Mouse (Mus musculus) MEL (cell line): ENCODE data around the gene Gm20696. TPM values are rescaled to one million over a fixed set of nuclear protein-coding genes. Genes with fewer than 3 reads are reported as not detected.
A peak's percentile ranks its signal among the peaks of the same experiment; 100 is the strongest.

Experiments used
- DNase-seq: peaks from one replicate; pipeline ENCODE4 v3.0.0; 2011; ENCODE audit warnings: low read depth, low spot score
- H3K27ac ChIP-seq: 2 replicates; pipeline ENCODE4 v1.5.1; 2012; ENCODE audit warnings: low read depth, mild to moderate bottlenecking, control low read depth, low read length, moderate library complexity; ENCODE audit not compliant: control insufficient read depth
- H3K27me3 ChIP-seq, 2 experiments: fragments of 150-350 bp in 1 of 2; sonication (generic) in 1 of 2; 2 replicates each; pipeline ENCODE4 v1.6.1; 2012; ENCODE audit warnings: low read length in 2 of 2, mild to moderate bottlenecking in 2 of 2, improper control_type of control experiment in 1 of 2, moderate library complexity in 1 of 2; ENCODE audit not compliant: insufficient read depth in 2 of 2, control insufficient read depth in 1 of 2
- H3K36me3 ChIP-seq, 2 experiments: 2 replicates each; pipeline ENCODE4 v1.6.1; 2012 to 2014; ENCODE audit warnings: low read length in 2 of 2, improper control_type of control experiment in 1 of 2, inconsistent platforms in 1 of 2, mild to moderate bottlenecking in 1 of 2; ENCODE audit not compliant: insufficient read depth in 2 of 2, control insufficient read depth in 1 of 2
- H3K4me1 ChIP-seq, 2 experiments: fragments of 150-350 bp in 1 of 2; sonication (generic) in 1 of 2; 2 replicates each; pipeline ENCODE4 v1.6.1; 2012; ENCODE audit warnings: low read length in 2 of 2, improper control_type of control experiment in 1 of 2, mild to moderate bottlenecking in 1 of 2; ENCODE audit not compliant: insufficient read depth in 2 of 2, control insufficient read depth in 1 of 2
- H3K4me3 ChIP-seq, 2 experiments: fragments of 150-350 bp in 1 of 2; sonication (generic) in 1 of 2; 2 replicates each; pipeline ENCODE4 v1.5.1; 2012; ENCODE audit warnings: low read depth in 2 of 2, low read length in 2 of 2, mild to moderate bottlenecking in 2 of 2, moderate library complexity in 2 of 2, control low read depth in 1 of 2, improper control_type of control experiment in 1 of 2; ENCODE audit not compliant: control insufficient read depth in 1 of 2, insufficient read depth in 1 of 2
- H3K79me2 ChIP-seq: 2 replicates; pipeline ENCODE4 v1.6.1; 2012; ENCODE audit warnings: mild to moderate bottlenecking, low read length, moderate library complexity; ENCODE audit not compliant: control insufficient read depth, poor library complexity, insufficient read depth
- H3K9ac ChIP-seq: 2 replicates; pipeline ENCODE4 v1.6.1; 2012; ENCODE audit warnings: low read depth, mild to moderate bottlenecking, control low read depth, low read length, moderate library complexity; ENCODE audit not compliant: control insufficient read depth, poor library complexity, severe bottlenecking
- H3K9me3 ChIP-seq: fragments of 150-350 bp; sonication (generic); replicated peaks from 2 replicates; pipeline ENCODE4 v1.6.1; 2012; ENCODE audit warnings: mild to moderate bottlenecking, low read length, improper control_type of control experiment, moderate library complexity; ENCODE audit not compliant: insufficient read depth
- CHD2 ChIP-seq: IDR thresholded peaks from 2 replicates; pipeline ENCODE4 v1.6.1; 2011; ENCODE audit warnings: low read length, improper control_type of control experiment
- E2F4 ChIP-seq: IDR thresholded peaks from 2 replicates; pipeline ENCODE4 v1.6.1; 2011; ENCODE audit warnings: low read depth, low read length, improper control_type of control experiment, borderline replicate concordance
- ELF1 ChIP-seq: IDR thresholded peaks from 2 replicates; pipeline ENCODE4 v1.6.1; 2014; ENCODE audit warnings: low read depth, mild to moderate bottlenecking, inconsistent platforms, low read length, improper control_type of control experiment, moderate library complexity
- EP300 ChIP-seq, 2 experiments: IDR thresholded peaks; 2 replicates each; pipeline ENCODE4 v1.6.1; 2011; ENCODE audit warnings: improper control_type of control experiment in 2 of 2, low read length in 2 of 2, low read depth in 1 of 2, mild to moderate bottlenecking in 1 of 2
- GATA1 ChIP-seq: IDR thresholded peaks from 2 replicates; pipeline ENCODE4 v1.6.1; 2011; ENCODE audit warnings: low read depth, low read length, improper control_type of control experiment
- MAFK ChIP-seq: IDR thresholded peaks from 2 replicates; pipeline ENCODE4 v1.6.1; 2011; ENCODE audit warnings: low read depth, mild to moderate bottlenecking, low read length, improper control_type of control experiment, borderline replicate concordance
- MAX ChIP-seq: IDR thresholded peaks from 2 replicates; pipeline ENCODE4 v1.6.1; 2011; ENCODE audit warnings: low read length, improper control_type of control experiment
- MEF2A ChIP-seq: IDR thresholded peaks from 2 replicates; pipeline ENCODE4 v1.6.1; 2014; ENCODE audit warnings: low read depth, mild to moderate bottlenecking, inconsistent platforms, low read length, improper control_type of control experiment; ENCODE audit not compliant: poor library complexity, insufficient replicate concordance, severe bottlenecking; ENCODE audit errors: extremely low read depth
- MXI1 ChIP-seq: IDR thresholded peaks from 2 replicates; pipeline ENCODE4 v1.6.1; 2011; ENCODE audit warnings: mild to moderate bottlenecking, low read depth, low read length, improper control_type of control experiment
- NRF1 ChIP-seq: IDR thresholded peaks from 2 replicates; pipeline ENCODE4 v1.6.1; 2014; ENCODE audit warnings: low read depth, mild to moderate bottlenecking, inconsistent platforms, low read length, improper control_type of control experiment, moderate library complexity; ENCODE audit not compliant: poor library complexity, insufficient read depth, severe bottlenecking
- POLR2AphosphoS5 ChIP-seq: IDR thresholded peaks from 2 replicates; pipeline ENCODE4 v1.6.1; 2012; ENCODE audit warnings: low read depth, borderline replicate concordance, mild to moderate bottlenecking, inconsistent platforms, low read length, moderate library complexity, mixed read lengths
- RCOR1 ChIP-seq: IDR thresholded peaks from 2 replicates; pipeline ENCODE4 v1.6.1; 2012; ENCODE audit warnings: low read depth, mild to moderate bottlenecking, inconsistent platforms, low read length, improper control_type of control experiment
- SIN3A ChIP-seq: IDR thresholded peaks from 2 replicates; pipeline ENCODE4 v1.6.1; 2012; ENCODE audit warnings: low read length, improper control_type of control experiment, inconsistent platforms
- SMC3 ChIP-seq: IDR thresholded peaks from 2 replicates; pipeline ENCODE4 v1.6.1; 2011; ENCODE audit warnings: low read depth, low read length, improper control_type of control experiment
- TAL1 ChIP-seq: IDR thresholded peaks from 2 replicates; pipeline ENCODE4 v1.6.1; 2012; ENCODE audit warnings: mild to moderate bottlenecking, inconsistent platforms, low read length, moderate library complexity, mixed read lengths
- TBP ChIP-seq: IDR thresholded peaks from 2 replicates; pipeline ENCODE4 v1.8.0; 2011; ENCODE audit warnings: low read depth, low read length, improper control_type of control experiment
- USF2 ChIP-seq, 2 experiments: IDR thresholded peaks; 2 replicates each; pipeline ENCODE4 v1.6.1; 2011 to 2012; ENCODE audit warnings: improper control_type of control experiment in 2 of 2, low read length in 2 of 2, borderline replicate concordance in 1 of 2, inconsistent platforms in 1 of 2, low read depth in 1 of 2, mild to moderate bottlenecking in 1 of 2; ENCODE audit not compliant: insufficient read depth in 1 of 2
- ZNF384 ChIP-seq: IDR thresholded peaks from 2 replicates; pipeline ENCODE4 v1.6.1; 2012; ENCODE audit warnings: low read depth, mild to moderate bottlenecking, inconsistent platforms, low read length, improper control_type of control experiment
- polyA plus RNA-seq, 2 experiments: library from polyadenylated mRNA; stranded (reverse) in 1 of 2; unstranded in 1 of 2; fragments of >175 nt in 1 of 2; fragments of >200 nt in 1 of 2; gene quantifications; 2 replicates each; pipeline versions ENCODE4 v1.2.1 to v1.2.4; 2012; ENCODE audit warnings: low replicate concordance in 2 of 2, low read depth in 1 of 2; ENCODE audit not compliant: insufficient read length in 2 of 2, insufficient read depth in 1 of 2, missing spikeins in 1 of 2
- total RNA-seq: library from RNA; depleted of rRNA; stranded (reverse); fragments of 300-350 nt; gene quantifications from 2 replicates; pipeline ENCODE4 v1.2.3, GENCODE M21; 2012

Gm20696 gene
- total and polyA plus RNA-seq, 3 experiments: 0.07 to 0.39 TPM; not detected in 1

- Histone ChIP-seq H3K9me3 (no peaks in the 10 kb centered on the region), H3K36me3 (peaks cover 0 to 8% of the 10 kb centered on the region in 2 experiments; a peak in 2 of 4 replicates)
- DNase-seq: peak; percentile 52
- TF ChIP-seq RCOR1: peak; percentile 56
- TF ChIP-seq USF2 (IDR thresholded peaks at IDR 0.05; ENCODE audit: borderline replicate concordance in 1 of 2, insufficient read depth in 1 of 2, low read depth in 1 of 2, low read length in 2 of 2): no peak
- peak in 1 of 2 experiments; percentile 68; a peak in 2 of 4 replicates for TF ChIP-seq EP300 (IDR thresholded peaks at IDR 0.05; ENCODE audit: low read depth in 1 of 2, low read length in 2 of 2)
- TF ChIP-seq MAFK: no peak
- TF ChIP-seq SIN3A: no peak
- peak; percentile 67 for TF ChIP-seq GATA1
- no peak for TF ChIP-seq ZNF384
- TF ChIP-seq, all 39 proteins: peak for 3
- no peak overlapping the region for H3K9ac ChIP-seq
- H3K79me2 ChIP-seq: no peaks in the 10 kb centered on the region
- no peak overlapping the region for H3K27ac ChIP-seq
- H3K27me3 ChIP-seq: no peaks in the 10 kb centered on the region
- H3K4me1 ChIP-seq: peaks cover 0 to 6% of the 10 kb centered on the region in 2 experiments; a peak in 3 of 4 replicates
- no peak overlapping the region for H3K4me3 ChIP-seq
Observed at GRCm38 (mm10) chr6:99322132-99322904, 344.3 kb downstream of the Gm20696 start.

GRCm38 (mm10) chr6:99320444-99320843 is 346.2 kb downstream of the Gm20696 start:
- no peak for DNase-seq
- H3K79me2 ChIP-seq: no peaks in the 10 kb centered on the region
- H3K27me3 ChIP-seq: no peaks in the 10 kb centered on the region
- no peak overlapping the region for H3K27ac ChIP-seq
- peaks cover 0 to 8% of the 10 kb centered on the region in 2 experiments; a peak in 2 of 4 replicates for H3K36me3 ChIP-seq
- TF ChIP-seq GATA1 (no peak), CHD2 (no peak), ZNF384 (no peak), SMC3 (no peak), EP300 (IDR thresholded peaks at IDR 0.05; ENCODE audit: low read depth in 1 of 2, low read length in 2 of 2) (no peak), ELF1 (no peak), MXI1 (no peak), MEF2A (no peak), E2F4 (no peak), NRF1 (no peak), TAL1 (no peak), MAX (no peak), POLR2AphosphoS5 (no peak), TBP (no peak)
- TF ChIP-seq, all 39 proteins: peak for 0
- Histone ChIP-seq H3K9me3 (no peaks in the 10 kb centered on the region), H3K9ac (no peak overlapping the region), H3K4me1 (peaks cover 0 to 6% of the 10 kb centered on the region in 2 experiments; a peak in 3 of 4 replicates), H3K4me3 (no peak overlapping the region)
